Mouse (Mus musculus): ENCODE results near the gene Fbxl19.

Gene Fbxl19

DNA sequence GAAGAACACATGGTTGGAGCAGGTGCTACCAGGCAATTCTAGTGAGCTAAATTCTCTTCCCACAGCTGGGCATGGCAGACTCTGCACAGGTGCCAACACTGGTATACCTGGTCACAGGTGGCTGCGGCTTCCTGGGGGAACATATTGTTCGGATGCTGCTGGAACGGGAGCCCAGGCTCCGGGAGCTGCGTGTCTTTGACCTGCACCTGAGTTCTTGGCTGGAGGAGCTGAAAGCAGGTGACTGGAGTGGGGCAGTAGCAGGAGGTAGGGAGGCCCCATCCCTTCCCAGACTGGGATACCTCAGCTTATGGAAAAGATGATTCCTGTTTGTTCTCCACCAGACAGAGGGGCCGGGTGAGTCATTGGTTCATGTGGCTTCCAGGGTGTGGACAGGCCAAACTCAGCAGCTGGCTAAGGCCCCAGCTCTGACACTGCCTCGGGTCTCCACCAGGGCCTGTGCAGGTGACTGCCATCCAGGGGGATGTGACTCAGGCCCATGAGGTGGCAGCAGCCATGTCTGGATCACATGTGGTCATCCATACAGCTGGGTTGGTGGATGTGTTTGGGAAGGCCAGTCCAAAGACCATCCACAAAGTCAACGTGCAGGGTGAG is 56.8 kb downstream of the Fbxl19 start:
- DNase-seq (ENCODE audit: low read depth), result no peak

DNA sequence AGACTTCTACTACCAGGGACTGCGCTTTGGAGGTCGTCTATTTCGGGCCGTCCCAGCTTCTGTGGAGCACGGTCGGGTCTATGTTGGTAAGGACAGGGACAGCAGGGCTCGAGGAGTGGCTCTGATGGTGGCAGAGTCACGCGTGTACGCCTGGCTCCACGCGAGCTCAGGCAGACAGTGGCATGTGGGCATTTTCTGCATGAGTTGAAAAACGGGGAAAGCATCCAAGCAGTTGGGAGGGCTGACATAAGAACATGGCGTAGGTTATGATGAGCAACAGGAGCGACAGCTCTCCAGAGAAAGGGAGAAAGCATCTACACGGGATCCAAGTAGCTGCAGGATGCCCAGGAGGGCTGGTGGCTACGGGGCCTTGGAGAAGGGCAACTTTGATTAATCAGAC is 58.0 kb downstream of the Fbxl19 start:
- DNase-seq (ENCODE audit: low read depth), result no peak

DNA sequence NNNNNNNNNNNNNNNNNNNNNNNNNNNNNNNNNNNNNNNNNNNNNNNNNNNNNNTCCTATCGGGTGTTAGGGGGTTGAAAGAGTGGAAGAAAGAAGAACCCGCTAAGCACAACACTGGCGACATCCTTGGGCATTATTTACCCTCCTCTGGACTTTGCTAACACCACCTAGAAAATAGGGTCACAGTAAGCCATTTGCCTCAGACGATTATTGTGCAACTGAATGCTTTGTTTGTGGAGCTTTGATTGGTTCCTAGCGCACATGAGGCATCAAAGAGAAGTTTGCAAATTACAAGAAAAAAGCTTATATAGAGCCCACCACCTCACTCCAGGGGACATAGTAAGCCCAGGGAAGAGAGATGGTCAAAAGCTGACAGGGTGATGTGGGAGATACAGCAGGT is 64.5 kb downstream of the Fbxl19 start:
- DNase-seq (ENCODE audit: low read depth), result no peak

DNA sequence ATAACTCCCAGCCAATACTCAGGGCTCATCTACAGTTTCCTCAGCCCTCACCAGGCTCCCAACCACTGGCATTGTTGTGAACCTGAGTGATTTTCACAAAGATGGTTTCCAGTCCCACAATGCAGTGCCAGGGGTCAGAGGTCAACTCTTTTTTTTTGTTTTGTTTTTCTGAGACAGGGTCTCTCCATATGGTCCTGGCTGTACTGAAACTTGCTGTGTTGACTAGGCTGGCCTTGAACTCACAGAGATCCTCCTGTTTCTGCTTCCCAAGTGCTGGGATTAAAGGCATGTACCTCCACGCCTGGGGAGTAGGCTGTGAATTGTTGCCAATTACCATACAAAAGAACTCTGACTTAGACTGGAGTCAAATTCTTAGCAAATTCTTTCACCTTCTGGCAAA is 65.5 kb downstream of the Fbxl19 start:
- no peak for DNase-seq (ENCODE audit: low read depth)

DNA sequence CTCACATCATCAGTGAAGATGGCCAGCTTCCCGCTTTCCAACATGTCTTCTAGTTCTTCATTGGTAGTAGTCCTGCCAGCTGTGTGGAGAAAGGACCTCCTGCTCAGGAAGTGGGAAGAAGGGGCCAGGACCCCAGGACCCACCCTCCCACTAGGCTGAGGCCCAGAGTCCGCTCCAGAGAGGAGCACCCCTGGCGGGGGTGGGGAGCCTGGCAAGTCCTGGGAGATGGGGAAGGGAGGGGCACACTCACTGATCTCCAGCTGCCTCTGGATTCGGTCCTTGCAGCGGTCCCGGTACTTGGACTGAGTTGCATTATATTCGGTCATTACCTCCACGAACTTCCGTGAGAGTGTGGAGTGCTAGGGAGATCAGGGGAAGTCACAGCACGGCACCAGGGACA is 66.3 kb downstream of the Fbxl19 start:
- no peak for DNase-seq (ENCODE audit: low read depth)

GRCm38 (mm10) chr7:127811240-127811639 is 66.9 kb downstream of the Fbxl19 start:
- DNase-seq (ENCODE audit: low read depth), result no peak

- DNase-seq (ENCODE audit: low read depth), result no peak
Measured at GRCm38 (mm10) chr7:127812292-127812691, 67.9 kb downstream of the Fbxl19 start.

GRCm38 (mm10) chr7:127813821-127814220 is 69.5 kb downstream of the Fbxl19 start:
- DNase-seq (ENCODE audit: low read depth), result no peak

- DNase-seq (ENCODE audit: low read depth), result no peak
Measured at GRCm38 (mm10) chr7:127814241-127814921, 70.0 kb downstream of the Fbxl19 start.

DNA sequence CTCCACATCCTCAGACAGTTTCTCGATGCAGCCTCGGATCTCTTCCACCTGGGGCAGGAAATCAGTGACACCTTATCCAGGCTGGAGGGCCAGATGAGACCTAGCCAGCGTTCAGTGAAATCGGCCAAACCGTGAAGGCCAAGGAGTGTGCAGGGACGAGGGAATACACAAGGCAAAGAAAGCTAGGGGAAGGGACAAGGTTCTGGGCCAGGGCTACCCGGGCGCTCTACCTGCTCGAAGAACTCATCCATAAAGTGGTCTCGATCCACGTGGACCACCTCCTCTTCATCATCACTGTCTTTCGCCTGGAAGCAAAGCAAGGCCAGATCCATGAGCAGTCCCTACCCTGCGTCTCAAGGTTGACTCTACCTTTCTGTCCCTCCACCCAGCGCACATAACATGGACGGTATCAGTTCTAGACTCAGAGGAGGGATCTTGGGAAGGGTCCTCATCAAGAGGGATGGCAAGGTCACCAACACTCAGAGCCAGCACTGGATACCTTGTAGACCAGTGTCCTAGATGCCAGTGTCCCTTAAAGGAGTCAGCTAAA is 70.8 kb downstream of the Fbxl19 start:
- no peak for DNase-seq (ENCODE audit: low read depth)

- no peak for DNase-seq (ENCODE audit: low read depth)
Measured at GRCm38 (mm10) chr7:127815954-127816821, 71.8 kb downstream of the Fbxl19 start.

- DNase-seq (ENCODE audit: low read depth), result no peak
Measured at GRCm38 (mm10) chr7:127817053-127817452, 72.7 kb downstream of the Fbxl19 start.

GRCm38 (mm10) chr7:127817776-127818175 is 73.4 kb downstream of the Fbxl19 start:
- DNase-seq (ENCODE audit: low read depth), result no peak

Measured in naive thymus-derived CD4-positive, alpha-beta T cell, adult 2 months (primary cell).